In genomic region chr6:99663232-99663631, GRCm38 (mm10) we compare ENCODE assay signal across 1 mouse cellular context.
A peak's percentile ranks its signal among the peaks of the same experiment; 100 is the strongest.
TF ChIP-seq lines count a peak whose summit lies in the region.

No protein-coding gene starts in this region.

TF ChIP-seq in CH12.LX, 34 proteins besides CTCF, POLR2A, EP300 and RAD21 (continued from another document):
- TF ChIP-seq SMC3 (IDR thresholded peaks at IDR 0.05; ENCODE audit: low read depth, low read length) (no peak), NELFE (IDR thresholded peaks at IDR 0.05; ENCODE audit: low read depth, low read length) (no peak), BHLHE40 (IDR thresholded peaks at IDR 0.05; ENCODE audit: low read depth, low read length) (peak; percentile 63), TBP (conservative IDR thresholded peaks at IDR 0.05; ENCODE audit: low read depth, low read length) (no peak), HCFC1 (IDR thresholded peaks at IDR 0.05; ENCODE audit: low read depth, low read length) (no peak), ZMIZ1 (IDR thresholded peaks at IDR 0.05; ENCODE audit: low read depth, low read length) (no peak), E2F4 (IDR thresholded peaks at IDR 0.05; ENCODE audit: insufficient replicate concordance, low read depth, low read length) (no peak), UBTF (IDR thresholded peaks at IDR 0.05; ENCODE audit: low read depth, low read length) (no peak), NRF1 (IDR thresholded peaks at IDR 0.05; ENCODE audit: low read depth, low read length) (0 out of 2 replicates have a peak, but pooled peaks have one; percentile 10), ELF1 (IDR thresholded peaks at IDR 0.05; ENCODE audit: low read depth, low read length) (peak; percentile 12; the same call in 1 of the 2 replicates), MAZ (IDR thresholded peaks at IDR 0.05; ENCODE audit: low read depth, low read length) (no peak), CHD2 (IDR thresholded peaks at IDR 0.05; ENCODE audit: low read length) (no peak), MAFK (IDR thresholded peaks at IDR 0.05; ENCODE audit: insufficient replicate concordance, low read length) (no peak), USF2 (conservative IDR thresholded peaks at IDR 0.05; ENCODE audit: low read depth, low read length) (no peak), MEF2A (IDR thresholded peaks at IDR 0.05; ENCODE audit: borderline replicate concordance, low read depth, low read length) (no peak), ETS1 (conservative IDR thresholded peaks at IDR 0.05; ENCODE audit: low read depth, low read length) (no peak), JUN (IDR thresholded peaks at IDR 0.05; ENCODE audit: insufficient read depth, low read depth, low read length) (peak; percentile 4; the same call in 1 of the 2 replicates), JUND (conservative IDR thresholded peaks at IDR 0.05; ENCODE audit: low read depth, low read length) (0 out of 2 replicates have a peak, but pooled peaks have one; percentile 25), CHD1 (IDR thresholded peaks at IDR 0.05; ENCODE audit: low read depth, low read length) (0 out of 2 replicates have a peak, but pooled peaks have one; percentile 43), KAT2A (IDR thresholded peaks at IDR 0.05; ENCODE audit: insufficient replicate concordance, low read length) (no peak), PAX5 (IDR thresholded peaks at IDR 0.05; ENCODE audit: low read length) (no peak)
TF ChIP-seq in CH12.LX: peak in this region for 9.
